Mouse (Mus musculus) left cerebral cortex, postnatal 36 days (tissue): ENCODE measurements around the gene Pced1b. TPM values are rescaled to one million over a fixed set of nuclear protein-coding genes. Genes with fewer than 3 reads are reported as not detected.
A peak's percentile ranks its signal among the peaks of the same experiment; 100 is the strongest.

Experiments used
- DNase-seq, 2 experiments: peaks; one replicate each; pipeline ENCODE4 v3.0.0; 2021 to 2022; ENCODE audit warnings: low spot score in 2 of 2, mixed read lengths in 1 of 2
- intact Hi-C: fragments of 180-260 bp; cut with DNase I; formaldehyde crosslinking; loops from one replicate; pipeline ENCODE4 v1.15.1; 2025
- total RNA-seq, 2 experiments: library from RNA; stranded (reverse); gene quantifications; 2 replicates each; pipeline ENCODE4 v1.2.3; 2021

Pced1b gene
- total RNA-seq, 2 experiments from 2014 or later = 6.4 to 7.9 TPM

GRCm38 (mm10) chr15:97323466-97323865, 76.6 kb downstream of the Pced1b start:
- intact Hi-C loops = no loop called here

GRCm38 (mm10) chr15:97324311-97324710, 77.4 kb downstream of the Pced1b start:
- intact Hi-C loops = no loop called here
- no peak for DNase-seq

More at GRCm38 (mm10) chr15:97323466-97323865, 76.6 kb downstream of the Pced1b start:
- no peak for DNase-seq

GRCm38 (mm10) chr15:97327500-97328081, 80.7 kb downstream of the Pced1b start:
- DNase-seq = no peak

GRCm38 (mm10) chr15:97332582-97332981, 85.7 kb downstream of the Pced1b start:
- DNase-seq = no peak
- intact Hi-C loops = no loop called here

More at GRCm38 (mm10) chr15:97327500-97328081, 80.7 kb downstream of the Pced1b start:
- intact Hi-C loops = no loop called here

GRCm38 (mm10) chr15:97337636-97338352, 90.9 kb downstream of the Pced1b start:
- DNase-seq = no peak

GRCm38 (mm10) chr15:97338377-97339060, 91.6 kb downstream of the Pced1b start:
- intact Hi-C loops = no loop called here
- no peak for DNase-seq

More at GRCm38 (mm10) chr15:97337636-97338352, 90.9 kb downstream of the Pced1b start:
- intact Hi-C loops = no loop called here

GRCm38 (mm10) chr15:97342336-97342735, 95.4 kb downstream of the Pced1b start:
- intact Hi-C loops = no loop called here
- no peak for DNase-seq

GRCm38 (mm10) chr15:97342945-97343344, 96.0 kb downstream of the Pced1b start:
- intact Hi-C loops = no loop called here
- no peak for DNase-seq

GRCm38 (mm10) chr15:97343921-97344320, 97.0 kb downstream of the Pced1b start:
- intact Hi-C loops = no loop called here
- no peak for DNase-seq

GRCm38 (mm10) chr15:97345110-97345509, 98.2 kb downstream of the Pced1b start:
- DNase-seq = no peak
- intact Hi-C loops = no loop called here

- intact Hi-C loops = no loop called here
- no peak for DNase-seq
Observed at GRCm38 (mm10) chr15:97345917-97346316, 99.0 kb downstream of the Pced1b start.

GRCm38 (mm10) chr15:97346413-97346812, 99.5 kb downstream of the Pced1b start:
- intact Hi-C loops = no loop called here

GRCm38 (mm10) chr15:97346897-97347296, 100.0 kb downstream of the Pced1b start:
- intact Hi-C loops = no loop called here
- no peak for DNase-seq

More at GRCm38 (mm10) chr15:97346413-97346812, 99.5 kb downstream of the Pced1b start:
- no peak for DNase-seq

GRCm38 (mm10) chr15:97348566-97349315, 101.8 kb downstream of the Pced1b start:
- no peak for DNase-seq

GRCm38 (mm10) chr15:97350528-97350927, 103.6 kb downstream of the Pced1b start:
- intact Hi-C loops = no loop called here
- DNase-seq = no peak

More at GRCm38 (mm10) chr15:97348566-97349315, 101.8 kb downstream of the Pced1b start:
- intact Hi-C loops = no loop called here

GRCm38 (mm10) chr15:97351016-97351415, 104.1 kb downstream of the Pced1b start:
- peak in 1 of 2 experiments; percentile 23 for DNase-seq
- intact Hi-C loops = no loop called here

- intact Hi-C loops = no loop called here
- DNase-seq = no peak
Observed at GRCm38 (mm10) chr15:97351681-97352080, 104.8 kb downstream of the Pced1b start.

GRCm38 (mm10) chr15:97355676-97356303, 108.9 kb downstream of the Pced1b start:
- DNase-seq = no peak
- intact Hi-C loops = no loop called here

GRCm38 (mm10) chr15:97357016-97357415, 110.1 kb downstream of the Pced1b start:
- DNase-seq = no peak
- intact Hi-C loops = no loop called here
